Mouse (Mus musculus) ES-CJ7 (cell line): ENCODE results near the gene Pou6f1.
"Not testable (repeated sequence)": the region's sequence is repeated elsewhere in the genome, so short reads cannot be mapped to it uniquely, and the experiment has no call there.

Source experiments
- DNase-seq: peaks from one replicate; pipeline ENCODE4 v3.0.0; 2011; ENCODE audit warnings: low read depth, low spot score

Pou6f1 gene

DNA sequence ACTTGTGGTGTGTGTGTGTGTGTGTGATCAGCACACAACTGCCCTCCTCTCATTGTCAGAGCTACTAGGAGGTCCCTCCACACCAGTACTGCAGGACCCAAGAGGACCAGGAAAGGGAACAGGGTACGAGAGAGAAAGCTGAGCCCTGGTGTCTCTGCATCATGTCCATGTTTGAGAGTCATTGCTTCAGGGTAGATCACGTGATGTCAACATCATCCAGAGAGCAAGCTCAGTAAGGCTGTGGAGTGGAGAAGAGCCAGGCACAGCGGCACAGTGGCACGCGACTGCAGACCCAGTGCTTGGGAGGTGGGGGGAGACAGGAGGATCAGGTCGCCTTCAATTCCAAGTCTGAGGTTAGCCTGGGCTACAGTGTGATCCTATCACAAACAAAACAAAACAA is 23.4 kb downstream of the Pou6f1 start:
- DNase-seq, result no peak

DNA sequence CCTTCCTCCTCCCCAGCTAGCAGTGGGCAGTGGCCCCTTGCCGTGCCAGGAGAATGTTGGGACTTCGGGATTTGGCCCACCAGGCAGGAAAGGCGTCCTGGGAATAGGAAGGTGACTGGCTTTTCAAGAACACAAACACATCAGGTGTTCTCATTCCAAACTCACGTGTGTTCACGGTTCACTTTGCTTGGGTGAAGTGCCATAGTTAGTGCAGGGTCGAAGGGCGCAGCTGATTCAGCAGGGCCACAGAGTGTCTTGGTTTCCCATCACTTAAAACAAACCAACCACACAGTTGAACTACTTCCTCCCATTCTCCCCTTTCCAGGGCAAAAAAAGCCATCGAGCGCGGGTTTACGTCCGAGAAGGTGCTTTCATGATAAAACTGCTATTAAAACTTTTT is 24.4 kb downstream of the Pou6f1 start:
- DNase-seq, result no peak

DNA sequence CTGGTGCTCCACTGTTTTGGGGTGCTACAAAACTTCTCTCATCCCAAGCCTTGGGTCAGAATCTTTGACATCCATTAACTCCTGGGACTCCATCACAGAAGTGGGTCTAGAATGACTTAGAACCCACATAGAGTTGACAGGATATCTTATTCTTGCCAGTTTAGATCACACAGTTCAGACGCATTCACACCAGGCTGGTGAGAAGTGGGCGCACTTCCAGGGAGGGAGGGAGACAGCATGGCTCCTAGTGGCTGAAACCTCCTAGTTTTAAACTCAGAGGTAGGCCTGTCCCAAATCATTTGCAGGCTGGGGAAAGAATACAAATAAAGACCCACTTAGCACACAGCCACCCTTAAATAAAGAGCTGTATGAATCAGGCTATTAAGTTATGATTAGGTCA is 25.4 kb downstream of the Pou6f1 start:
- no peak for DNase-seq

DNA sequence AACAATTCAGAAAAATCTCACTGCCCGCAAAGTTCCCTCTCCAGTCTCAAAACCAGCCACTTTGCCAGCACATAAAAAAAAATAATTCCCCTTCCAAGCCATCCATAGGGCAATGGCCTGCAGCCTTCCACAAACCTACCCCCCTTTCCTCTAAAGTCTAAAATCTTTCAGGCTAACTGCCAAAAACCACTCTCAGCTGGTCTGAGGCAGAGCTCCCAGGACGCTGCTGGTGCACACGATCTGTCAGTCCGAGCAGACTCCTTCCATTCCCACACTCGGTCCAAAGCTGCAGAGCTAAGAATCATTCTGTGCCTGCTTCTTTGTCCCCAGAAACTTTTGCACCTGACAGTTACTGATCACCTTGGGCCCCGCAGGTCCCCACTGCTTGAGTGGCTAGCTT is 25.8 kb downstream of the Pou6f1 start:
- no peak for DNase-seq

DNA sequence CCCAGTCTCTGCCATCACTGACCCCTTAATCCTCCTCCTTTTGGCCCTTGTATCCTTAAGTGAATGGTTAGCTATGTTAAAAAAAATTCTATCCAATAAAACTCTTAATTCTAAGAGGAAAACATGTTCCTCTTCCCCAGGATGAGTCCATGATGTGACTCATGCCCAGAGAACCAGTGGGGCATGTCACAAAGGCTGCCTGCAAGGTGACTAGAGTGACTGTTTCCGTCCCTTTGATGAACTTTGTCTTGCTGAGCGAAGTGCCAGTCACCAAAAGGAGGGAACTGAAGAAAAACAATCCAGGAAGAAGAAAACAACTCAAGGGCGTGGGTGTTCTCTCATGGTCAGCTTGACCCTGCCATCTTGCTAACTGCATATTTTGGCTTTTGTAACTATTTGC is 30.5 kb downstream of the Pou6f1 start:
- DNase-seq, result no peak

DNA sequence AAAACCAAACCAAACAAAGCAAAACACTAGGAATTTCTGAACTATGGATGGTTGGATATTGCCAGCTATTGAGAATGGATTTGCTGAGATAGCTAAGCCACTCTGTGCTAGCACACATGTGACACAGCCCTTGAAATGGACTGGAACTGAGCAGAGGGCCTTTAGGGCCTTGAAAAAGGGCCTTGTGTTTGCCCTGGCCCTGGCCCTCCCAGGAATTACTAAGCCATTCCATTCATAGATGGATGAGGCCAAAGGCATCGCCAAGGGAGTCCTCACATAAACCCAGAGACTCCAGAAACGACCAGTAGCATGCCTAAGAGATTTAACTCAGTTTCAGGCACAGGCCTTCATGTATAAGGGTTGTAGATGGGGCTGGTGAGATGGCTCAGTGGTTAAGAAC is 33.3 kb downstream of the Pou6f1 start:
- no peak for DNase-seq

DNA sequence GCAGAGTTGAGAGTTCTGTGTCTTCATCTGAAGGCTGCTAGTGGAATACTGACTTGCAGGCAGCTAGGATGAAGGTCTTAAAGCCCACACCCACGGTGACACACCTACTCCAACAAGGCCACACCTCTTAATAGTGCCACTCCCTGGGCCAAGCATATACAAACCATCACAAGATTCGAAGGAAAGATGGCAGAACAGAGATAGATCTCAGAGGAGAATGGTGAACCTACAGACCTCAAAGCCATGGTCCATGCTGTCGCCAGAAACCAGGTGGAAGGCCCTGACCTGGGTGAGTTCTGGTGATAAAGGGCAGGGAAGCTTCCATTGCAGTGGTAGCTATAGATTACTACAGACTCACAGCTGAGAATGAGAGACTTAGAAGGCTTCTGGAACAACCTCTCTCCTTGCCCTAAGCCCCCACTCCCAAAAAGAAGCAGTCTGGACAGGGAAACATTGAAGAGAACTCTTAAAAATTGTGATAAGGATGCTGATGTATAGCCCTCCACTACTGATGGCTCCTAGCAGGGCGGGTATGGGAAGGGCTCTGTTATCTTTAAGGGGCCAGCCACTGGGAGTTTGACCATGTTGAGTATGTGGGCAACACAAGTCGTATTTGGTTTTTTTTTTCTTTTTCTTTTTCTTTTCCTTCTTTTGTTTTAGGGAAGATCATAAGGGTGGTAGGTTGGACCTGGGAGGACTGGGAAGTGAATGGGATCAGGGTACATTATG is 41.9 kb downstream of the Pou6f1 start:
- no peak for DNase-seq

DNA sequence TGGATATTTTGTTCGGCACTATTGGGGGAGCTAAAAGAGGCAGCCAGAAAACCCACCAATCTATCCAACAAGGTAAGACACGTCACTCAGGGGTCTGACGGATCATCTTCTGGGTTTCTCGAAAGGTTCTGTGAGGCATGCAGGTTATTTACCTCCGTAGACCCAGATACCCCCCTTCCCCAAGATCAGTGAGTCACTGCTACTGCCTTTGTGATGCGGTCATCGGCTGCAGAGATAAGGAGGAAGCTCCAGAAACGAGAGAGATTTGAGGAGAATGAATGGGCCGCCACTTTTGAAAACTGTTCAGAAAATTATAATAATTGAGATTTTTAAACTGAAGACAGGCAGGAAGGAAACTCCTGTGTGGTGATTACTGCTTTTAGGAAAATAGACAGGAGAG is 43.4 kb downstream of the Pou6f1 start:
- DNase-seq, result no peak

DNA sequence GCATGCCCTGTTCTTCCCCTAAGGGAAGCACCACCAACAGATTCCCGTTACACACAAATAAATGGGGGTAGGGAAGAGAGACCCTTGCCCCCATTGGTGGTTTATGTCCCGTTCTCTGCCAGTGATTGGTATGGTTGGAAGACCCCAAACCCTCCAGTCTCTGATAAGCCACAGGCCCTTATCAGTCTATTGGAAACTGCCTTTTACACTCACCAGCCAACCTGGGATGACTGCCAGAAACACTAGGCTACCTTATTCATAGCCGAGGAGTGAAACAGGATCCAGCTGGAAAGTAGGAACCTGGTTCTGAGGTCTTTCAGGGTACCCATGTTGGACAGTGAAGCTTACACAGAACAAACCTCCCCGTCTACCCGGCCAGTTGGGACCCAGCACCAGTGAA is 43.8 kb downstream of the Pou6f1 start:
- no peak for DNase-seq

DNA sequence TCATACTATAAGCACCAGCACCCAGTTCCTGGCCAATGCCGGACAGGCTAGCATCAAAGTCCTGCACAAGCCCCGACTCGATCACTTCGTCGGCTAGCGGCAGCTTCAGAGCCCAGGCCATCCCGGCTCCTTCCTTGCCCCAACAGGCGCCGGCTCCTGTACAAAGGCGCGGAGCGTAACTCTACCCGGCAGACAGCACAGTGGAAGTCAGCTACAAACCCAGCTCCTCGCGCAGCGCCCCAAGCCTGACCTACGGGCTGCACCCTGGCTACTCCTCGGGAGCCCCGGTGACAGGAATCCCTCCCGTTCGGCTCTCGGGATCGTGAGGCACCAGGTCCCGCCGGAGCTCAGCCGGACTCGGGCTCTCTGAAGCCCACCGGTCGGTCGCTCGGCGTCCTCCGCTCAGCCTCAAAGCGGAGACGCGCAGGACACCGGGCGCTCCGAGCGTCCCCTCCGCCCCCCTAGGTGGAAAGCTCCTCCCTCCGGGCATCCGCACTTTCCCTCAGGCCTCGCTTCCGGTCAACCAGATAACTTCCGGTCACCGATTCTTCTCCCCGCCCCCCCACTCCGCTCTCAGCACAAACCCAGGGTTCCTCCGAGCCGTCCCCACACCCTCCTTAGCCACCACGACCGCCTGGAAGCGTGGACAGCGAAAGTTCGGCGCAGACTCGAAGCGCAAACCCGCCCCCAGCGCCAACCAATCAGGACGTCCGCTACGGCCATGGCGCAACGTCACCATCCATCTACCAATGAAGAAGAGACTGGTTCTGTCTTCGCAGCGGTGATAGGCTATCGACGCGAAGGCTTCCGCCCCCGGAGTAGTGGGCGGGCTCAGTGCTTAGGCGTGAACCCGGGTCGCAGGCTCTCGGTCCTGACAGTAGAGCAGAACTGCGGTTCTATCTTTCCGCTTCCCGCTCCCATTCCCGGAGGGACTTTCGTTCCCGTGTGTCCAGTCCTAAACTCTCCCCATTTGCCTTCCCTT is 48.2 kb downstream of the Pou6f1 start, which contains the start of gene Tfcp2:
TSS of gene Tfcp2 (minus strand) at position 683 of the 982 bp plus-strand sequence.
- peak; percentile 97 for DNase-seq

DNA sequence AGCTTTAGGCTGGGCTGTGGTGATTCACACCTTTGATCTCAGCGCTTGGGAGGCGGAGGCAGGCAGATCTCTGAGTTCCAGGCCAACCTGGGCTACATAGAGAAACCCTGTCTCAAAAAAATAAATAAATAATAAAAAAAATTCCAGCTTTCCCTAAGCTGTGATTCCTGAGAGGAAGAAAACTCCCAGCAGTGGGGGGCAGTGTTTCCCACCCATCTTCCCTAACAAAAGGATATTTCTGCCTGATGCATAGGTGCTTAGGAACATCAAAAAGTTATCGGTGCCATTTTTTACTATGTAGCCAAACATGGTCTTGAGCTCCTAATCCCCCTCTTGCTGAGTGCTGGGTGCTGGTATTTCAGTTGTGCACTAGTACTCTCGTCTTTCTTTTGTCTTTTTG is 49.5 kb downstream of the Pou6f1 start:
- DNase-seq, result no peak

DNA sequence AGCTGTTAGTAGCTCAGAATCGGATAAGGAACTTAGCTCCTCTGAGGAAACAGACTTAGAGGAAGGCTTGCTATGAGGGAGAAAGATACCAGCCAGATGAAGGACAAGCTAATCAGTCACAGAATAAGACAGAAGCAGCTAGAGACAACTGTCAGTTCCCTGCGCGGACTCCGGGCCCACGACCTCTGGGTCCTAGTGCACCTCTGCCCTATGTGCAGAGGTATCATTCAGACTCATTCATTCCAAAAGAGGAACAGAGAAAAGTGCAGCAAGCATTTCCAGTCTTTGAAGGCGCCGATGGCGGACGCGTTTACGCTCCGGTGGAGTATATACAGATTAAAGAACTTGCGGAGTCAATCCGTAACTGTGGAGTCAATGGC is 56.1 kb downstream of the Pou6f1 start:
- not testable (repeated sequence) for DNase-seq

DNA sequence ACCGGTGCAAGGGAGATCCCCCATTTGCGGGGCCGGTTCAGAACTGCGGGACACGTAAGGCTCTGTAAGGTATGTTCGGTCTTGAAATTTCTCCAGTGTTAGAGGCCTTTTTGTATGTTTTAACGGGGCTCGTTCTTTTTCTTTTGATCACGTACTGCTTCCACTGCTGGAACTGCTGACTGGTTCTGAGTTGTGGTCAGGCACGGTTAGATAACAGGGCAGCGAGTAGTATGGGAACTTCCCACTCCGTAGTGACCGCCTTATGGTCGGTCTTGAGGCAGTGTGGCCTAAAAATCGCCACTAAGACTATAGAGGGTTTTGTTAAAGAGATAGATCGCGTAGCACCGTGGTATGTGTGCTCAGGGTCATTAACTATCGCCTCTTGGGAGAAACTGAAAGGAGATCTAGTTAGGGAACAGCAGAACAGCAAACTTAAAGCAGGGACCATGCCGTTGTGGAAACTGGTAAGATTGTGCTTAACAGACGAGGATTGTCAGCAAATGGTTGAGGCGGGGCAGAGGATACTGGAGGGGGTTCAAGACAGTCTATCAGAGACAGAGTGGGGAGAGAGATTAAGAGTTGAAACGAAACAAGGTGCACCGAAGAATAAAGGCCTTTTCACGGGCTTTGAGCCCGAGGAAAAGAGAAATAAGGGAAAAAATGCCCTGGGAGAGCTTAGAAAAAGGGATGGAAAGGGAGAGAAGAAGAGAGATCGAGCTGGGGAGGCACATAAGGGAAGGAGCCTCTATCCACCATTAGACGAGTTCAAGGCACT is 56.7 kb downstream of the Pou6f1 start:
- DNase-seq, result not testable (repeated sequence)

DNA sequence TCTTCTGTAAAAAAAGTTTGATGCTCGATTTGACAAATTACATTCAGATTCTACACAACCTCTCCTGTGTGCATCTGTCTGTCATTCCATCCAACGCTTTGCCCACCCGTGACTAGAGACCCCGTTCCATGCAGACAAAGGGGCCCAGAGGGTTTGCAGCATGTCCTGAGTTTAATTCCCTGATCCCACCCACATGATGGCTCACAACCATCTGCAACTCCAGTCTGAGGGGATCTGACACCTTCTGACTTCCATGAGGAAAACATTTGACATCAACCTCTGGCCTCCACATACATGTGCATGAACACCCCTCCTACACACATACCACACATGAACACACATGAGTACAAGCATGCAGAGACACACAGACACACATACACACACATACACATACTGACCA is 58.4 kb downstream of the Pou6f1 start:
- peak; percentile 23 for DNase-seq

DNA sequence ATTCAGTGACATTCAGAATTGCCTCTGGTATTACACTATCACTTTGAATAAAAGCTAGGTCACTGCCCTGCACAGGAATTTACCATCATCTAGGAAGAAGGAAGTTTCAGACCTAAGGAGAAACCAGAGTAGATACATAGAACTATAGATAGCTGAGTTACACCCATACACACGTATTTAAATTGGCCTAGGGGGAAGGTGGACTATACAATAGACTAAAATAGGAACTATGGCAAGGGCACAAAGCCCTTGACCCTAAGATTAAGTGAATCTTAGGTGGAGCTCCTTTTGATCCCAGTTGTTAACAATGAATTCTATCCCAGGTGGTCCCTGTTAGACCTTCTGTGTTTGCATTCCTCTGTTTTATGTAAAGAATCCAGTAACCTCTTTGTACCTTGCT is 58.8 kb downstream of the Pou6f1 start:
- peak; percentile 66 for DNase-seq

DNA sequence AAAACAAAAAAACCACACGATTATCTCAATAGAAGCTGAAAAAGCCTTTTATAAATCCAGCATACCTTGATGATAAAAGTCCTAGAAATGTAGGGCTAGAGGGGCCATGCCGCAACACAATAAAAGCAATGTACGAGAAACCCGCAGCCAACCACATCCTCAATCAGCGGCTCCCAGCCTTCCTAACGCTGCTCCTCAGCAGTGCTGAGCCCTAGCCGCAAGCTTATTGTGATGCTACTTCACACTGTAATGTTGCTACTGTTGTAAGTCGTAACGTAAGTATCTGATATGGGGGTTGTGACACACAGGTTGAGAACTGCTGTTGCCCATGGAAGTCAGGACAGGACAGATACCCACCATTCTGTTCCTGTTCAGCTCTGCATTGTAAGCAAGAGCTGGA is 60.4 kb downstream of the Pou6f1 start:
- no peak for DNase-seq

DNA sequence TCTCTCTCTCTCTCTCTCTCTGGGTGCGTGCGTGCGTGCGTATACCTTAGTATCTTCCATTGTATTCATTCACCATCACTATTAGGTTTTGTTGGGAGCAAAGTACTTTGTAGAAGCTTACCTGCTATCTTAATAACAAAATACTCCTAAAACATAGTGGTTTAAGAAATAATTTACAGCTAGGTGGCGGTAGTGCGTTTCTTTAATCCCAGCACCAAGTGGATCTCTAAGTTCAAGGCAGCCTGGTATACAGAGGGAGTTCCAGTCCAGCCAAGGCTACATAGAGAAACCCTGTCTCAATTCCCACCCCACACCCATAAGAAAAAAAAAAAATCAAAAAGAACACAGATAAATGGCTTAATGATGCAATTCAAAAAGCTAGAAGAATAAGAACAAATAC is 61.9 kb downstream of the Pou6f1 start:
- peak; percentile 77 for DNase-seq

DNA sequence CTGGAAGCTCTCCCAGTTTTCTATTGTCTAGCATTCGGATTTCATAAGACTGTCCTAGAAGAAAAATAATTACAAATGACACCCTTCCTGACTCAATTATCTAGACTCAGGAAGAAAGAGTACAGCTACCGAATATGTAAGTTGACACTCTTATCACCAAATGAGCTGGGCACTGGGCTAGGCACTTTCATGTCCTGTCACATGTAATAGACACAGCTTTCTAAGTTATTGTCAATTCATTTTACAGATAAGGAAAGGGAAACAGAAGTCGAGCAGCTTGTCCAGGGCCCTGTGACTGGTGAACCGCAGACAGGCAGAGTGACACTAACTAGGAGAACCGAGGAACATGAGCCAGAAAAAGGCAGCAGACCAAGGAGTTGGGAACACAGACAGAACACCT is 71.9 kb downstream of the Pou6f1 start:
- DNase-seq, result no peak

DNA sequence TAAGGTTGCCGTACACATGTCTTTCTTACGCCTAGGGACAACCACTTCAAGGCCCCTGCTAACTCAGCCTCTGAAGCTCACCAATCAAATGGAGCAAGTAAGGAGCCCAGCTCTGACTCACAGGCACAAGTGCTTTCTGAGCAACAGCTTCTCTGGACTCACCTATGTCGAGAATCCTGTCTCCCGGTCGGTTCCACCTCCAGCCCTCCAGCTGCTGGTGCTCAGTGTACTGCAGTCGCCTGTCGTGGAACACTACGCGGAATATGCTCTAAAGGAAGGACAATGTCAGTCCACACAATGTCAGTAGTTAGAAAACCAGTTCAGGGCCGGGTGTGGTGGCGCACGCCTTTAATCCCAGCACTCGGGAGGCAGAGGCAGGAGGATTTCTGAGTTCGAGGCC is 74.4 kb downstream of the Pou6f1 start:
- no peak for DNase-seq
